Mouse (Mus musculus): ENCODE measurements around the gene Asna1.
A peak's percentile ranks its signal among the peaks of the same experiment; 100 is the strongest.

Asna1 gene

GRCm38 (mm10) chr8:85034764-85035163 lies 9.7 kb upstream of the Asna1 start:
- DNase-seq (ENCODE audit: low spot score), result peak; percentile 46

GRCm38 (mm10) chr8:85033867-85034266 lies 8.8 kb upstream of the Asna1 start:
- no peak for DNase-seq (ENCODE audit: low spot score)

GRCm38 (mm10) chr8:85032622-85033311 lies 7.7 kb upstream of the Asna1 start:
- DNase-seq (ENCODE audit: low spot score), result no peak

GRCm38 (mm10) chr8:85029271-85029670 lies 4.2 kb upstream of the Asna1 start:
- DNase-seq (ENCODE audit: low spot score), result no peak

GRCm38 (mm10) chr8:85027922-85028321 lies 2.8 kb upstream of the Asna1 start:
- DNase-seq (ENCODE audit: low spot score), result no peak

GRCm38 (mm10) chr8:85027516-85027855 lies 2.4 kb upstream of the Asna1 start:
- peak; percentile 14 for DNase-seq (ENCODE audit: low spot score)

- peak; percentile 95 for DNase-seq (ENCODE audit: low spot score)
Observed at GRCm38 (mm10) chr8:85026670-85027515, 1.8 kb upstream of the Asna1 start, which contains the start of gene Trir. Gene Trir (plus strand): TSS chr8:85026823.

- no peak for DNase-seq (ENCODE audit: low spot score)
Observed at GRCm38 (mm10) chr8:85023846-85024245, 1.2 kb downstream of the Asna1 start.

GRCm38 (mm10) chr8:85021514-85022055 lies 3.5 kb downstream of the Asna1 start:
- DNase-seq (ENCODE audit: low spot score), result no peak

GRCm38 (mm10) chr8:85017209-85017608 lies 7.9 kb downstream of the Asna1 start:
- DNase-seq (ENCODE audit: low spot score), result no peak

GRCm38 (mm10) chr8:85016724-85017123 lies 8.4 kb downstream of the Asna1 start:
- DNase-seq (ENCODE audit: low spot score), result no peak

GRCm38 (mm10) chr8:85014431-85014830 lies 10.7 kb downstream of the Asna1 start, which contains the start of gene Best2:
Gene Best2 (minus strand): TSS chr8:85014531.
- no peak for DNase-seq (ENCODE audit: low spot score)

GRCm38 (mm10) chr8:85013230-85013840 lies 11.7 kb downstream of the Asna1 start:
- DNase-seq (ENCODE audit: low spot score), result peak; percentile 45

GRCm38 (mm10) chr8:85011242-85011641 lies 13.8 kb downstream of the Asna1 start:
- no peak for DNase-seq (ENCODE audit: low spot score)

- DNase-seq (ENCODE audit: low spot score), result no peak
Observed at GRCm38 (mm10) chr8:85007686-85008085, 17.4 kb downstream of the Asna1 start.

- DNase-seq (ENCODE audit: low spot score), result peak; percentile 75
Observed at GRCm38 (mm10) chr8:84997649-84998295, 27.3 kb downstream of the Asna1 start.

- no peak for DNase-seq (ENCODE audit: low spot score)
Observed at GRCm38 (mm10) chr8:84996978-84997377, 28.1 kb downstream of the Asna1 start.

GRCm38 (mm10) chr8:84995680-84996079 lies 29.4 kb downstream of the Asna1 start:
- DNase-seq (ENCODE audit: low spot score), result no peak

- no peak for DNase-seq (ENCODE audit: low spot score)
Observed at GRCm38 (mm10) chr8:84994375-84994774, 30.7 kb downstream of the Asna1 start.

GRCm38 (mm10) chr8:84990836-84991235 lies 34.2 kb downstream of the Asna1 start:
- no peak for DNase-seq (ENCODE audit: low spot score)

GRCm38 (mm10) chr8:84990349-84990748 lies 34.7 kb downstream of the Asna1 start, which contains the start of gene Hook2:
Gene Hook2 (plus strand): TSS chr8:84990603.
- DNase-seq (ENCODE audit: low spot score), result peak; percentile 93

- DNase-seq (ENCODE audit: low spot score), result peak; percentile 91
Observed at GRCm38 (mm10) chr8:84989810-84990209, 35.3 kb downstream of the Asna1 start.
